Mouse (Mus musculus) embryonic facial prominence, embryonic 11.5 days (tissue): ENCODE measurements at regions not wholly inside any gene's neighbourhood (a gene's known extent, or its start where the extent isn't known, plus 50 kb on each side); places are given as distances from the start of the nearest gene placed in this dataset.
A peak's percentile ranks its signal among the peaks of the same experiment; 100 is the strongest.

Experiments
- ATAC-seq: fragments of 200-750 bp; cut with Nextera tagmentation; replicated peaks from 2 replicates; pipeline ENCODE4 v1.8.0; 2017; ENCODE audit warnings: low read depth; ENCODE audit not compliant: insufficient number of reproducible peaks, low FRiP score, low TSS enrichment
- DNase-seq: peaks from one replicate; pipeline ENCODE4 v3.0.0-alpha.2; 2015; ENCODE audit warnings: low spot score
- H3K27ac ChIP-seq: fragments of 300-500 bp; sonication (generic); replicated peaks from 2 replicates; pipeline ENCODE4 v1.5.1; 2014; ENCODE audit warnings: mild to moderate bottlenecking, low read depth, low read length, control low read depth
- H3K27me3 ChIP-seq: fragments of 300-500 bp; sonication (generic); 2 replicates; pipeline ENCODE4 v1.6.1; 2014; ENCODE audit warnings: mild to moderate bottlenecking, low read length, moderate library complexity, mixed read lengths; ENCODE audit not compliant: control insufficient read depth, insufficient read depth
- H3K36me3 ChIP-seq: fragments of 300-500 bp; sonication (generic); replicated peaks from 2 replicates; pipeline ENCODE4 v1.6.1; 2014; ENCODE audit warnings: low read depth, mild to moderate bottlenecking, low read length, moderate library complexity, mixed read lengths; ENCODE audit not compliant: control insufficient read depth, insufficient read depth
- H3K4me1 ChIP-seq: fragments of 300-500 bp; sonication (generic); 2 replicates; pipeline ENCODE4 v1.6.1; 2014; ENCODE audit warnings: low read length, mixed read lengths; ENCODE audit not compliant: control insufficient read depth, insufficient read depth
- H3K4me2 ChIP-seq: fragments of 300-500 bp; sonication (generic); 2 replicates; pipeline ENCODE4 v1.6.1; 2014; ENCODE audit warnings: low read depth, mild to moderate bottlenecking, control low read depth, low read length, moderate library complexity
- H3K4me3 ChIP-seq: fragments of 300-500 bp; sonication (generic); 2 replicates; pipeline ENCODE4 v1.5.1; 2014; ENCODE audit warnings: low read depth, low read length, control low read depth
- H3K9ac ChIP-seq: fragments of 300-500 bp; sonication (generic); replicated peaks from 2 replicates; pipeline ENCODE4 v1.6.1; 2014; ENCODE audit warnings: mild to moderate bottlenecking, control low read depth, low read length
- H3K9me3 ChIP-seq: fragments of 300-500 bp; sonication (generic); replicated peaks from 2 replicates; pipeline ENCODE4 v1.6.1; 2016; ENCODE audit warnings: mild to moderate bottlenecking, low read length, inconsistent platforms, mixed read lengths; ENCODE audit not compliant: control insufficient read depth
- WGBS: fragments of 180-500 bp; shearing (Covaris S2); extraction: QIAGEN DNeasy Blood & Tissue Kit; methylation state at CpG from one replicate; pipeline ENCODE4 v1.1.7; 2014; 5-methylcytosine and 5-hydroxymethylcytosine counted together

- ATAC-seq = no peak
- no peak overlapping the region for H3K9ac ChIP-seq
- H3K27me3 ChIP-seq = no peaks in the 10 kb centered on the region
- no peaks in the 10 kb centered on the region for H3K4me1 ChIP-seq
- H3K4me2 ChIP-seq = no peak overlapping the region
- 72% methylated on average over 3 of the region's 3 CpGs for WGBS
- no peak overlapping the region for H3K4me3 ChIP-seq
- H3K9me3 ChIP-seq = no peaks in the 10 kb centered on the region
- no peak overlapping the region for H3K27ac ChIP-seq
- H3K36me3 ChIP-seq = no peaks in the 10 kb centered on the region
- no peak for DNase-seq
Measured at GRCm38 (mm10) chr12:68862991-68863356, 296.0 kb downstream of the Rps29 start.

GRCm38 (mm10) chr12:68862313-68862990, 296.5 kb downstream of the Rps29 start:
- no peaks in the 10 kb centered on the region for H3K27me3 ChIP-seq
- peak; percentile 80 for DNase-seq
- H3K9me3 ChIP-seq = no peaks in the 10 kb centered on the region
- H3K27ac ChIP-seq = no peak overlapping the region
- no peaks in the 10 kb centered on the region for H3K4me1 ChIP-seq
- 43% methylated on average over 5 of the region's 5 CpGs for WGBS
- no peak overlapping the region for H3K4me3 ChIP-seq
- no peak overlapping the region for H3K4me2 ChIP-seq
- ATAC-seq = no peak
- H3K36me3 ChIP-seq = no peaks in the 10 kb centered on the region
- no peak overlapping the region for H3K9ac ChIP-seq

GRCm38 (mm10) chr12:68860332-68860731, 298.7 kb downstream of the Rps29 start:
- no peak overlapping the region for H3K9ac ChIP-seq
- H3K27ac ChIP-seq = no peak overlapping the region
- no peak overlapping the region for H3K4me2 ChIP-seq
- ATAC-seq (no peak), DNase-seq (peak; percentile 41)
- no peaks in the 10 kb centered on the region for H3K27me3 ChIP-seq
- H3K9me3 ChIP-seq = no peaks in the 10 kb centered on the region
- H3K4me3 ChIP-seq = no peak overlapping the region
- H3K4me1 ChIP-seq = no peaks in the 10 kb centered on the region
- 70% methylated on average over 2 of the region's 2 CpGs for WGBS
- no peaks in the 10 kb centered on the region for H3K36me3 ChIP-seq

- H3K4me2 ChIP-seq = no peak overlapping the region
- no peak overlapping the region for H3K9ac ChIP-seq
- ATAC-seq = no peak
- H3K9me3 ChIP-seq = no peaks in the 10 kb centered on the region
- no peak overlapping the region for H3K27ac ChIP-seq
- H3K27me3 ChIP-seq = no peaks in the 10 kb centered on the region
- WGBS = 85% methylated on average over 9 of the region's 9 CpGs
- DNase-seq = no peak
- no peak overlapping the region for H3K4me3 ChIP-seq
- no peaks in the 10 kb centered on the region for H3K36me3 ChIP-seq
- H3K4me1 ChIP-seq = no peaks in the 10 kb centered on the region
Measured at GRCm38 (mm10) chr12:68849616-68850140, 309.3 kb downstream of the Rps29 start.

- no peak overlapping the region for H3K4me3 ChIP-seq
- H3K27me3 ChIP-seq = no peaks in the 10 kb centered on the region
- no peak for ATAC-seq
- H3K27ac ChIP-seq = no peak overlapping the region
- 90% methylated on average over 8 of the region's 8 CpGs for WGBS
- no peaks in the 10 kb centered on the region for H3K4me1 ChIP-seq
- no peaks in the 10 kb centered on the region for H3K36me3 ChIP-seq
- no peaks in the 10 kb centered on the region for H3K9me3 ChIP-seq
- DNase-seq = no peak
- H3K9ac ChIP-seq = no peak overlapping the region
- no peak overlapping the region for H3K4me2 ChIP-seq
Measured at GRCm38 (mm10) chr12:68840815-68841214, 318.2 kb downstream of the Rps29 start.

GRCm38 (mm10) chr12:68840156-68840555, 318.8 kb downstream of the Rps29 start:
- H3K36me3 ChIP-seq = no peaks in the 10 kb centered on the region
- ATAC-seq (no peak), DNase-seq (no peak)
- no peaks in the 10 kb centered on the region for H3K27me3 ChIP-seq
- no peak overlapping the region for H3K27ac ChIP-seq
- H3K4me1 ChIP-seq = no peaks in the 10 kb centered on the region
- no peak overlapping the region for H3K4me3 ChIP-seq
- 87% methylated on average over 2 of the region's 2 CpGs for WGBS
- H3K9ac ChIP-seq = no peak overlapping the region
- H3K9me3 ChIP-seq = no peaks in the 10 kb centered on the region
- H3K4me2 ChIP-seq = no peak overlapping the region

- H3K27me3 ChIP-seq = no peaks in the 10 kb centered on the region
- ATAC-seq (no peak), DNase-seq (no peak)
- no peak overlapping the region for H3K9ac ChIP-seq
- no peaks in the 10 kb centered on the region for H3K36me3 ChIP-seq
- H3K4me1 ChIP-seq = no peaks in the 10 kb centered on the region
- WGBS = 88% methylated on average over 3 of the region's 3 CpGs
- H3K9me3 ChIP-seq = no peaks in the 10 kb centered on the region
- no peak overlapping the region for H3K4me2 ChIP-seq
- no peak overlapping the region for H3K4me3 ChIP-seq
- H3K27ac ChIP-seq = no peak overlapping the region
Measured at GRCm38 (mm10) chr12:68836023-68836422, 323.0 kb downstream of the Rps29 start.

GRCm38 (mm10) chr12:68833914-68834313, 325.1 kb downstream of the Rps29 start:
- Histone ChIP-seq H3K36me3 (no peaks in the 10 kb centered on the region), H3K4me3 (no peak overlapping the region), H3K9ac (no peak overlapping the region), H3K27ac (no peak overlapping the region), H3K4me1 (no peaks in the 10 kb centered on the region), H3K9me3 (no peaks in the 10 kb centered on the region), H3K4me2 (no peak overlapping the region), H3K27me3 (no peaks in the 10 kb centered on the region)
- 81% methylated on average over 4 of the region's 4 CpGs for WGBS
- no peak for DNase-seq
- no peak for ATAC-seq
